Mouse (Mus musculus): ENCODE measurements around the gene Rps6ka1. TPM values are rescaled to one million over a fixed set of nuclear protein-coding genes. Genes with fewer than 3 reads are reported as not detected.
"Not testable (repeated sequence)": the region's sequence is repeated elsewhere in the genome, so short reads cannot be mapped to it uniquely, and the experiment has no call there.

The Rps6ka1 gene
- 30.3 and 37.4 TPM in 2 replicates for polyA plus RNA-seq (2016; fragmentation: Nextera tagmentation; extraction: Ambion mirVana)

GRCm38 (mm10) chr4:133887672-133888453 is at the start of gene Rps6ka1:
Rps6ka1 (minus strand) TSS chr4:133887797.
- Histone ChIP-seq H3K27me3 (0 out of 2 replicates have a peak, but pooled peaks cover 3% of the 10 kb centered on the region), H3K4me1 (peaks cover 18% of the 10 kb centered on the region), H3K4me2 (replicated peaks) (peak within 1 kb of the TSS; percentile 97), H3K27ac (peak within 1 kb of the TSS; percentile 86), H3K9ac (peak within 1 kb of the TSS; percentile 90), H3K36me3 (no peaks in the 10 kb centered on the region), H3K4me3 (peak within 1 kb of the TSS; percentile 85), H3K9me3 (replicated peaks) (no peaks in the 10 kb centered on the region)
- under 1% methylated on average over 53 of the region's 61 CpGs for WGBS
- peak; percentile 92 for ATAC-seq (ENCODE audit: low FRiP score)

- H3K4me1 ChIP-seq, result no peaks in the 10 kb centered on the region
- H3K4me2 ChIP-seq (replicated peaks), result no peak overlapping the region
- H3K27ac ChIP-seq, result no peak overlapping the region
- ATAC-seq (ENCODE audit: low FRiP score), result no peak
- WGBS, result 78% methylated on average over 3 of the region's 3 CpGs
- H3K9ac ChIP-seq, result no peak overlapping the region
- no peaks in the 10 kb centered on the region for H3K27me3 ChIP-seq
- no peaks in the 10 kb centered on the region for H3K36me3 ChIP-seq
- H3K4me3 ChIP-seq, result no peak overlapping the region
- no peaks in the 10 kb centered on the region for H3K9me3 ChIP-seq (replicated peaks)
These were observed 44.2 kb upstream of the Rps6ka1 start for GRCm38 (mm10) chr4:133931785-133932184.

DNA sequence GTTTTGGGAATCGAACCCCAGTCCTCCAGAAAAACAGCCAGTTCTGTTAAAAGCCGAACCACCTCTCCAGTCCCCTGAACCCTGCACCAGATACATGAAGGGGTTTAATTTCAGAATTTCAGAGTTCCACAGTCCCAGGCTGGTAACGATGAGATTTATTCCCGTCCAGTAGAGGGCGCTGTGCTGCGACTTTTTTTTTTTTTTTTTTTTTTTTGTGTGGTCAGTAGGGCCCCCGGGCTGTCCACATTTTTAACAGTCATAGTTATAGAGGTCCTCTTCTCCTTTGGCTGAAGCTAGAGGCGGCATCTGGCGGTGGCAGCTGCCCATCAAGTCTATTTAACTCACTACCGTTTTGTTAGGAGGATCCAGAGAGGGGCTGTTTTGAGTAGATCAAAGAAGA is 43.8 kb upstream of the Rps6ka1 start:
- Histone ChIP-seq H3K27ac (no peak overlapping the region), H3K9me3 (replicated peaks) (no peaks in the 10 kb centered on the region), H3K9ac (no peak overlapping the region), H3K4me2 (replicated peaks) (no peak overlapping the region), H3K4me1 (no peaks in the 10 kb centered on the region), H3K4me3 (no peak overlapping the region), H3K36me3 (no peaks in the 10 kb centered on the region), H3K27me3 (no peaks in the 10 kb centered on the region)
- 14% methylated on average over 10 of the region's 10 CpGs for WGBS
- ATAC-seq (ENCODE audit: low FRiP score), result no peak

DNA sequence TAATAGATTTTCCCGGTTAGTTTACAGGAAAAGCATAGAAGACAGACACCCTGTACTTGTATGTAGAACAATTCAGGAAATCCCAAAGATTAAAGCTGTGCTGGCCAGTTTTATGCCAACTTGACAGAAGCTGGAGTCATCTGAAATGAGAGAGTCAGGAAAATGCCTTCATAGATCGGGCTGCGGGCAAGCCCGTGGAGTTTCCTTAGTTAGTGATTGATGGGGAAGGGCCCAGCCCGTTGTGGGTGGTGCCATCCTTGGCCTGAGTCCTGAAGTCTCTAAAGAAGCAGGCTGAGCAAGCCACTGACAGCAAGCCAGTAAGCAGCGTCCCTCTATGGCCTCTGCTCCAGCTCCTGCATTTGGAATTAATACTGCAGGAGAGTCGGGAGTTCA is 41.7 kb upstream of the Rps6ka1 start:
- ATAC-seq (ENCODE audit: low FRiP score), result no peak
- Histone ChIP-seq H3K27me3 (no peaks in the 10 kb centered on the region), H3K4me1 (no peaks in the 10 kb centered on the region), H3K9me3 (replicated peaks) (no peaks in the 10 kb centered on the region), H3K9ac (no peak overlapping the region), H3K4me3 (no peak overlapping the region), H3K36me3 (no peaks in the 10 kb centered on the region), H3K4me2 (replicated peaks) (no peak overlapping the region), H3K27ac (no peak overlapping the region)
- 42% methylated on average over 7 of the region's 7 CpGs for WGBS

- Histone ChIP-seq H3K4me1 (no peaks in the 10 kb centered on the region), H3K9ac (no peak overlapping the region), H3K36me3 (no peaks in the 10 kb centered on the region), H3K4me3 (no peak overlapping the region), H3K27me3 (no peaks in the 10 kb centered on the region), H3K9me3 (replicated peaks) (no peaks in the 10 kb centered on the region), H3K27ac (no peak overlapping the region), H3K4me2 (replicated peaks) (no peak overlapping the region)
- no peak for ATAC-seq (ENCODE audit: low FRiP score)
- WGBS, result 67% methylated on average over 15 of the region's 15 CpGs
These were observed 41.1 kb upstream of the Rps6ka1 start for GRCm38 (mm10) chr4:133928576-133929277.

DNA sequence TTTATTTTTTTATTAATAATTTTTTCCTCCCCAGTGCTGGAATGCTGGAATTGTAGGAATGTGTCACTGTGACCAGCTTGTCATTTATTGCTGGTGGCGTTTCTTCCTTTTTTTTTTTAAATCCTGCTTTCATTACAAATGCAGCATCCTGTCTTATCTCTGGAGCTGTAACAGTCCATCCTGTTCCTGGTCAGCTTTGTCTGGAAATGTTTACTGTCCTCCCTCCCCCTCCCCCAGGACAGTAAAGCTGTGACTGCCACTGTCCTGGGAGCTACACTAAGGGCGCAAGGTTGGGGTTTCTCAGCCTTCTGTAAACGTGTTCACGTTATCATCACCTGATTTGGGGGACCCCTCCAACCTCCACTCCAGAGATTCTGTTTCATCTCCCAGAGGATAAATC is 37.6 kb upstream of the Rps6ka1 start:
- H3K4me1 ChIP-seq, result no peaks in the 10 kb centered on the region
- no peak overlapping the region for H3K4me3 ChIP-seq
- WGBS, result 81% methylated on average over 4 of the region's 4 CpGs
- no peak for ATAC-seq (ENCODE audit: low FRiP score)
- H3K9ac ChIP-seq, result no peak overlapping the region
- no peak overlapping the region for H3K4me2 ChIP-seq (replicated peaks)
- H3K27me3 ChIP-seq, result no peaks in the 10 kb centered on the region
- no peaks in the 10 kb centered on the region for H3K36me3 ChIP-seq
- no peaks in the 10 kb centered on the region for H3K9me3 ChIP-seq (replicated peaks)
- no peak overlapping the region for H3K27ac ChIP-seq

- H3K9me3 ChIP-seq (replicated peaks), result no peaks in the 10 kb centered on the region
- no peak overlapping the region for H3K4me3 ChIP-seq
- no peak overlapping the region for H3K27ac ChIP-seq
- ATAC-seq (ENCODE audit: low FRiP score), result no peak
- H3K4me2 ChIP-seq (replicated peaks), result no peak overlapping the region
- no peaks in the 10 kb centered on the region for H3K4me1 ChIP-seq
- H3K9ac ChIP-seq, result no peak overlapping the region
- WGBS, result 90% methylated on average over 5 of the region's 5 CpGs
- H3K27me3 ChIP-seq, result no peaks in the 10 kb centered on the region
- H3K36me3 ChIP-seq, result no peaks in the 10 kb centered on the region
These were observed 36.1 kb upstream of the Rps6ka1 start for GRCm38 (mm10) chr4:133923743-133924142.

- H3K4me2 ChIP-seq (replicated peaks); H3K4me3 ChIP-seq; H3K4me1 ChIP-seq; ATAC-seq (ENCODE audit: low FRiP score); H3K27me3 ChIP-seq; H3K36me3 ChIP-seq; H3K9ac ChIP-seq; H3K27ac ChIP-seq; H3K9me3 ChIP-seq (replicated peaks): not testable (repeated sequence)
- WGBS, result 89% methylated on average over 23 of the region's 23 CpGs
These were observed 30.7 kb upstream of the Rps6ka1 start for GRCm38 (mm10) chr4:133918093-133918825.

DNA sequence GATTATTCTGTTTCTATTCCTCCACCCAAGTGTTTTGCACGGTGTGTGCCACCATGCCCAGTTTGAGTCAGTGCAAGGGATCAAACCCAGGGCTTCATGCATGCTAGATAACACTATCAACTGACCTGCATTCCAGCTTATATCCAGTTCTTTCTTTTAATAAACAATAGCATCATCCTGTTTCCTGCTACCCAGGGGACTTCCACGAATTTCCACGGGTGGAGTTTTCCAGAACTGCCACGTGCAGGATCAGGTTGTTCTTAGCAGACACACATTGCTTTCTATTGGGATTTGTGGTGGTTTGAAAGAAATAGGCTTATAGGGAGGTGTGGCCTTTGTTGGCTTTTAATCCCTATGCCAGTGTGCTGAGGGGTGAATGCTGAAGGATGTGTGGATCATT is 24.4 kb upstream of the Rps6ka1 start:
- Histone ChIP-seq H3K4me2 (replicated peaks) (no peak overlapping the region), H3K4me3 (no peak overlapping the region), H3K9ac (no peak overlapping the region), H3K27me3 (no peaks in the 10 kb centered on the region), H3K4me1 (peaks cover 12% of the 10 kb centered on the region), H3K9me3 (replicated peaks) (no peaks in the 10 kb centered on the region), H3K27ac (no peak overlapping the region), H3K36me3 (no peaks in the 10 kb centered on the region)
- whole genome bisulfite sequencing, result 89% methylated on average over 4 of the region's 4 CpGs
- no peak for ATAC-seq (ENCODE audit: low FRiP score)

DNA sequence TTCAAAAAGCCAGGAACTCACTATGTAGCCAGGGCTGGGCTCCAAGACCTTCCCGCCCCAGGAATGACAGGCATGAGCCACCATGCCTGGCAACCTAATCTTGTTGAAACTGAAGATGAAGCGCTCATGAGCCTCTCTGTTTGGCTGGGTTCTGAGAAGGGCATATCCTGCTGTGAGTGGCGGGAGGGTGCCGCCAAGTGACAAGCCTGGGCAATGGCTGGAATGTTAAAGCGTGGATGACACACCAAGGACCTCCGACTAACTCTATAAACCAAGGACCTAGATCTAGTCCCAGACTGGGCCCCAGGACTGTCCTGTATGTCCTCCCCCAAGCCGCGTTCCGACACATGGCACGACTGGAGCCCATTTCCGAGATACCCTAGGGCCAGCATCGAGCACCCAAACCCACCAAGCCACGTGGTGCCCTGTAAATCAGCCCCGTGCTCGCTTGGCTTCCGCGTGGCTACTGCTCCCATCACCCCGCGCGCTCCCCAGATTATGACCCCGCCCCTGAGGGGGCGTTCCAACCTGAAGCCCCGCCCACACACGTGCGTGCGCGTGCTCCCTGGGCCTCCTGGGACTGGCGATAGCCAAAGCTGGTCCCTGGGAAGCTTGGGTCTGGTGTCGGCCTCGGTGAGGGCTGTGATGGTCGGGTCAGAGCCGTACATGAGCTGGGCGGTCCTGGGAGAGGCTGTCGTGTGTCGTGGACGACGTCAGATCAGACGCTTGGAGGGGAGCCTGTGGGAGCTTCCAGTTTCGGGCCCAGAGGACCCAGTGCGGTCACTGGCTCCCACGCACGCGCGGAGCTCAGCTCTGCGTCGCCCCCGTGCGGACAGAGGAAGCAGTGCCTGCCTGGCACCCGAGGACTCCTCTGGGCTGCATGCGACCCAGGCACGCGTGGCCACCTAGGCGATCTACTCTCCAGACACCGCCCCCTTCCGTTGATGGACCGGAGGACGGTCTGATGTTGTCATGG is 22.9 kb upstream of the Rps6ka1 start:
- Histone ChIP-seq H3K9ac (peak overlapping the region; percentile 51), H3K4me1 (peaks cover 12% of the 10 kb centered on the region), H3K4me2 (replicated peaks) (peak overlapping the region; percentile 69), H3K27ac (peak overlapping the region; percentile 91), H3K36me3 (no peaks in the 10 kb centered on the region), H3K27me3 (no peaks in the 10 kb centered on the region), H3K4me3 (peak overlapping the region; percentile 53), H3K9me3 (replicated peaks) (no peaks in the 10 kb centered on the region)
- ATAC-seq (ENCODE audit: low FRiP score), result peak; percentile 97
- under 1% methylated on average over 57 of the region's 57 CpGs for WGBS

DNA sequence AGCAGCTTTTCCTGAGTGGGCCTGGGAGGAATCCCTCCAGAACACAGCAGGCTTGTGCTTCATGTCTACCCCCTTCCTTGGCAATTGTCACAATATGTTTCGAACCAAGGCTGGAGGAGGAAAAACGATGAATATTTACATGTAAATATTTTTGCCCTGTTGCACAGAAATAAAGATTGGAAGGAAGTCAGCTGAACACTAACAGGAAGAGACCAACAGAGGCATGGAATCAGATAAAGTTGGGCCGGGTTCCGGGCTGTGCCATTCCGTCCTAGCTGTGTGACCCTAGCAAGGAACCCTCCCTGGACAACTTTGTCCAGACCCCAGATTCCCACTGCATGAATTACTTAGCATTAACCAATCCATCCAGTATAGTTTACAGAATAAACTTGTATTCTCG is 20.5 kb upstream of the Rps6ka1 start:
- Histone ChIP-seq H3K9ac (no peak overlapping the region), H3K4me2 (replicated peaks) (no peak overlapping the region), H3K4me1 (peaks cover 17% of the 10 kb centered on the region), H3K27ac (no peak overlapping the region), H3K4me3 (no peak overlapping the region), H3K27me3 (no peaks in the 10 kb centered on the region), H3K9me3 (replicated peaks) (no peaks in the 10 kb centered on the region), H3K36me3 (no peaks in the 10 kb centered on the region)
- no peak for ATAC-seq (ENCODE audit: low FRiP score)
- WGBS, result 93% methylated on average over 6 of the region's 6 CpGs

Measured in hindbrain, embryonic 12.5 days (tissue).